Mouse (Mus musculus): ENCODE measurements around the gene Metap1d. TPM values are rescaled to one million over a fixed set of nuclear protein-coding genes. Genes with fewer than 3 reads are reported as not detected.

The Metap1d gene
- total RNA-seq, 2 experiments from 2014 or later = 40.3 to 44.0 TPM

DNA sequence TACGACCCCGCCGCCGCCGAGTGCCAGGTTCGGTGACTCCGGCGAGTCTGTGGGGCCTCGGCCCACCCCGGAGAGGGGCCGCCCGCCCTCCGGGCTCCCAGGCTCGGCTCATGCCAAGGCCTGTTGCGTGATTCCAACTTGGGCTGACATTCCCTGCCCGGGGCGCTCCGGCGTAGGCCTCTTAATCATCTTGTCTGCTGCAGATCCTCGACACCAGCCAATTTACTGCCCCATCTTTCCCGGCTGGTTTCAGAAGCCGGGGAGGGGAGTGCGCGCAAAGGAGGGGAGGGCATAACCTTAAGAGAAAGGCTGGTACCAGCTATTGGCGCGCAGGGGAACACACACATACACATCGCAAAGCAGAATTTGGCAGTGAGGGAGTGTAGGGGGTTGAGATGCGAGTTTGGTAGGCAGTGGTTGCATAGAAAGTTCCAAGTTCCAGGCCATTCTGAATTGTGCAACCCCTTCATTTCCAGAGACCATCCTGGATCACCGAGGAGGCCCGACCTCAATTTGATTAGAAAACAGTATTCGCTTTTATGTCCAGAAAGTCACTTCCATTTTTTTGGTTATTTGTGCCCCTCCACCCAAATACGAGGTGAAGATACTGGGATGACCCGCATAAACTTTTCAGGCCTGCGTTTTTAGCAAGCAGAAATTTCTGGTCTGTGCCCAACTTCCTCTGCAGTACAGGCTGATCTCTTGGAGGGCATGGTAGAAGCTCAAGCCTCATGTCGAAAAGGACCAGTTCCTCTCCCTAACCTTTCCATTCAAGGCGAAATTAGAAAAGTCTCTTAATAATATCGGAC lies 88.5 kb downstream of the Metap1d start:
- DNase-seq = no peak
- intact Hi-C loops (cut with DNase I) = loop anchor here (10.0 kb wide), 1 partner anchor 287 kb away; no protein-coding TSS in a partner anchor

DNA sequence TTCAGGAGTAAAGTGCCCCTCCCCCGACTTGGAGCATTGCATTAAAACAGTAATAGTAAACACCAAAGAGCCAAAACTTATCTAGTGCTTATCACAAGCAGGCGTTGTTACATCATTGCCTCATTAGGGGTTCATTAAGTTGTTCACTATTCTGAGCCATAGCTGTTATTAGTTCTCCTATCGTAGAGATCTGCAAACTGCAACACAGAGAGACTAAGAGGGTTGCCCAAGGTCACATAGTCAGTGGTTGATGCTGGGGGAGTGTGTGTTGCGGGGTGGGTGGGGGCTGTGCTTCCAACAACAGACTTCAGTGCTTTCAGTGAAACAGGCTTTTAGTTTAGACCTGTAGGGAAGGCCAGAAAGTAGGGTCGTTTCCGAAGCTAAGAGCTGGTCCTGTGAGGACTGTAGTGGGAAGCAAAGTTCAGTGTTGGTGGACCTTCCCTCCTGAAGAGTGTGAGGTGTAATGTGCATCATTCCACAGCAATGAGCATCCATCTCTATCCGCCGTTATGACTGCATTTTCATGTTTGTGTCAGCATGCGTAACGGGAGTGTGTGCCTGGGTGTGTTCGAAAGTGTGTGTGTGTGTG lies 89.2 kb downstream of the Metap1d start:
- intact Hi-C loops (cut with DNase I) = loop anchor here (10.0 kb wide), 1 partner anchor 288 kb away; no protein-coding TSS in a partner anchor

DNA sequence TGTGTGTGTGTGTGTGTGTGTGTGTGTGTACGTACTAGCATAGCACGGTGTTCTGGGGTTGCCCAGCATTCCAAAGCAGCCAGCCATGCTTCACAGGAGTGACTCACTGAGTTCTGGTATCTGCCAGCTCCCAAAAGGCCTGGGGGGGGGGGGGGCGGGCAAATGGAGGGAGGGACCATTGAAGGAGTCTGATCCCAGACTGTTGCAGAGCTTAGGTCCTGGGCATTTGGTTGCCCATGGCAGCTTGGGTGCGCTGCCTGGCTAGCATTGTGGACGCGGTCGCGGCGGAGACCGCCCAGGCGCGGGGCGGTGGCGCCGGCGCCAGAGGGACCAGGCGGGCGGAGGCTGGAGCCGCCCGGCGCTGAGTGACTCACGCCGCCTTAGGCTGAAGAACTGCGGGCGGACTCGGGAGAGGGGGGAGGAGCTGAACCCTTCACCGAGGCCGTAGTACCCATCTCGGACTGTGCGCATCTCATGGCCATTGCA lies 89.8 kb downstream of the Metap1d start:
- peak in 1 of 2 experiments; percentile 34 for DNase-seq
- intact Hi-C loops (cut with DNase I) = loop anchor here (10.0 kb wide), 1 partner anchor 288 kb away; no protein-coding TSS in a partner anchor

More for the DNA sequence above, 89.2 kb downstream of the Metap1d start:
- DNase-seq = no peak

DNA sequence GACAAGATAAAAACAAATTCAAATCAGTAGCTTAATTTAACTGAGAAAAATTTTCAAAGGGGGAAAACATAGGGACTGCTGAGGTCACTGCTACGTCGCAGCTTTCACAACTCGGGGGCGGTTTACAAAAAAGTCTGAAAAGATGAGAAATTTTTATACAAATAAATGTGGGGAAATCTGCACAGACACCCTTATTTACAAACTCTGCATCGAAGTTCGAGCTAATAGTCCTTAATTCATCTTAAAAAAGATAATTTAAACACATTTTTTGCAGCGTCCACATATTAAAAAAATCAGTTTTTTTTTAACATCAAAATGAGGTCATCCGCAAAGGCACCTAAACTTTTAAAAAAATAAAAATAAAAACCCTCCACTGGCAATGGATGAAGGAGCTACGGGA lies 90.5 kb downstream of the Metap1d start:
- no peak for DNase-seq
- intact Hi-C loops (cut with DNase I) = loop anchor here (10.0 kb wide), 1 partner anchor 289 kb away; no protein-coding TSS in a partner anchor

DNA sequence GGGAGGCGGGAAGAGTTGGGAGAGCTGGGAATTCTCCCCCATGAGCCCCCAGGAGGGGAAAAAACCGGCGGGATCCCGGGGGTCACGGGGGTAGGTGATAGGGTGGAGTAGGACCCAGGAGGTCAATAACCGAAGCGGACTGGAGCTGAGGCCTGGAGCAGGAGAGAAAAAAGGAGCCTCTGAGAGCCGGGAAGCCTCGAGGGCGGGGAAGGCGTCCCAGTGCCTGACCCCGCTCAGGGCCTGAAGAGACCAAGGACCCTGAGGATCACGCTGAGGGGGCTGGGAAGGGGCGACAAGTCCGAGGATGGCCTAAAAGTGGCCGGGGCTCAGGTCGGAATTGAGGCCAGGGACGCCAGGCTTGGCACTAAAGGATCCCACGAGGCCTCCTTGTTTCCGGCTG lies 90.9 kb downstream of the Metap1d start:
- intact Hi-C loops (cut with DNase I) = loop anchor here (2.0 to 10.0 kb wide), 2 partner anchors 13 to 289 kb away; no protein-coding TSS in a partner anchor
- DNase-seq = no peak

DNA sequence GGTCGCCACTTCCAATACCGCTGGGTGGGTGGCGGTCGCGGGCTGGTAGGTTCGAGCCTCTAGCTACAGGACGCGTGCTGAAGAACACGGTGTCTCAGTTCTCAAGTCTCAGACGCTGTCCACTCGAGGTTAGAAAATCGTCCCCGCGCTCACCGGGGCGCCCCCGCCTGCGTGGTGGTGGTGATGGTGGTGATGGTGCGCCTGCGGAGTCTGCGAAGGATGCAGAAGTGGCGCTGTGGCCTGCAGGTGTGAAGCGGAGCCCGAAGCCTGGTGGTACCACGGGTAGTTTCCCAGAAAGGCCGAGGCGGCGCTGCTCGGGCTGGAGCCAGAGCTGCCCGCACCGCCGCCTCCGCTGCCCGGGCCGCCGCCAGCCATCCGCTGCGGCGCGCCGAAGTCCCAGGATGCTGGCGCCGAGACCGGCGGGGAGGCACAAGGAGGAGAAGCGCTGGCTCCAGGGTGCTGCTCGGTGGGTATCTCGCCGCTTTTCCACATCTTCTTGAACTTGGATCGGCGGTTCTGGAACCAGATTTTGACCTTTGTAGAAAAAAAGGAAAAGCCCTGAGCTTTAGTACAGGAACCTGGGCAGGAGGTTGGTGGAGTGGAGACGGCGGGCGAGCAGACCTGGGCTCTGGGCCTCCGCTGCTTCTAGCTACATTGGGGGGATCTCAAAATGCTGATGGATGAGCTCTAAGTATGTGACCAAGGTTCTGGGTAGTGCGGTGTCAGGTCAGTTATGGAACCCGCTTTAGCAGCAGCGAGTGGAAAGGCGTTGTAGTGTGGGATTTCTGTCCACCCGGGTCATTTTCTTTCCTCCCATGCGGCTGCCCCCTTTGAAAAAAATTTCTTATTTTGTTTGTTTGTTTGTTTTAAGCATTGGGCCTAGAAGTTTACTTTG lies 91.6 kb downstream of the Metap1d start:
- intact Hi-C loops (cut with DNase I) = loop anchor here (2.0 to 10.0 kb wide), 7 partner anchors 14 to 387 kb away; partner anchors contain the start of genes Hat1, Metap1d and Slc25a12
- no peak for DNase-seq

DNA sequence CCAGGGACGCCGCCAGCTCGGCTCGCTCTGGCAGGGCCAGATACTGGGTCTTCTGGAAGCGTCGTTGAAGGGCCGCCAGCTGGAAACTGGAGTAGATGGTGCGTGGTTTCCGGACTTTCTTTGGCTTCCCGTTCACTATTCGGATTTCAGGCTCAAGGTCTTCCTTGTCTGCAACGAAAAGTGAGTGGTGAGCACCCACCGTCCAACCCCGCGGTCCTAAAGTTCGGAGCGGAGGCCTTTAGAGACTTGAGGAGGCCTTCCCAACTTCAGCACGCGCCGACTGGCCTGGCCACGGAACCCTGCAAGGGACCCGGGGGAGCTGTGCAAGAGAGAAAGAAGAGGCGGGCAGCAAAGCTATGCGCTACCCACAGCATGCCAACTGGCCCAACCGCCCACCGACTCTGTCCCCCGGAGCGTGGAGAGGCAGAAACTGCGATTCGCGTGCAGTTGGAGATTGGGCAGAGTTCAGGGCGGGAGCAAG lies 92.4 kb downstream of the Metap1d start:
- intact Hi-C loops (cut with DNase I) = loop anchor here (2.0 to 10.0 kb wide), 7 partner anchors 15 to 388 kb away; partner anchors contain the start of genes Hat1, Metap1d and Slc25a12
- peak in 1 of 2 experiments; percentile 21 for DNase-seq

DNA sequence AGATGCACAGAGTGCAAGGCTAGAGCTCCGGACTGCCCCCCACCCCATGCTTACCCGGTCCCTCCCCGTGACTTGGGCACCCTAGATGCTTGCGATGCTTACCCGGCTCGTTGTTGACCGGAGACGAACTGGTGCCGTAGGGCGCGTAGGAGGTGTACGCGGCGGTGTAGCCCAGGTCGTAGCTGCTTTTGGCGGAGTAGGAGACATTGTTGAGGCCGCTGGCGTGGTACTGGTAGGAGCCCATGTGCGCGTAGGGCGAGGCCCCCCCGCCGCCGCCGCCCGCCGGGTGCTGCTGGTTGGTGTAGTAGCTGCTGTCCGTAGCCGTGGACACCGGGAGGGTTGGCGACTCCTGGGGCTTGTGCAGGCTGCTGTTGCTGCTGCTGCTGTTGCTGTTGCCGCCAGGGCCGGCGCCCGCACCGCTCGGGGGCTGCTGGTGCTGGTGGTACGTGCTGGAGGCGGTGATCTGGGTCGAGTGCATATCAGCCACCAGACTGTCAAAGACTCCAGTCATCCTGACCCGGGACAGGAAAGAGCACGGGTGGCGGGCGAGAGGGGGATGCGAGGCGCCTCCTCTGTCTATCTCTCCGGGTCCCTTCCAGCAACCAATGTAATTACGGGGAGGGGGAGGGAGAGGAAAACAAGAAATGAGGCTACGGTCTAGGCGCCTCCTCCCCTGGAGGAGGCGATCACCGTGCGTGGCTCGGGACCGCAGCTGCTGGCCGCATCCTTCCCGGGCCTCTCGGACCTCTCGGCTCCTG lies 93.0 kb downstream of the Metap1d start:
- intact Hi-C loops (cut with DNase I) = loop anchor here (2.0 to 10.0 kb wide), 7 partner anchors 15 to 389 kb away; partner anchors contain the start of genes Hat1, Metap1d and Slc25a12
- DNase-seq = peak in 1 of 2 experiments; percentile 29

DNA sequence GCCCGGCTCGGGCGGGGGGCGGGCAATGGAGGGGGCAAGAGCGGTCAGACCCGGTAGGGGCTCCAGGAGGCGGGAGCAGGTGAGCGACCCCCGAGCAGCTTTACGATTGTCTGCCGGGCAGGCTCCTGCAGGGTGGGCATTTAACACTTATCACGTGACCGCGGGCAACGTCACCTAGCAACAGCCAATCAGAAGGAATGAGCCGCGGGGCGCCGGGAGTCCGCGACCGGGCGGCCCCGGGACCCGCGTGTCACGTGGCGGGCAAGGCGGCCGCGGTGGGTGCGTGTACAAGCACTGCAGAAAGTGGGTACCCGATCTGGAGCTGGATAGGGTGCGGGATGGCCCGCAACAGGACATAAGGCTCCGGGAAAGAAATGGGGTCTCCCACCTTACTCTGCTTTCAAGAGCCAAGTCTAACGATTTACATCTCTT lies 93.6 kb downstream of the Metap1d start, which contains the start of gene Dlx2:
Dlx2 (minus strand) TSS at position 115 of the 432 bp plus-strand sequence.
- intact Hi-C loops (cut with DNase I) = loop anchor here (5.0 to 10.0 kb wide), 6 partner anchors 94 to 389 kb away; partner anchors contain the start of genes Hat1, Metap1d and Slc25a12
- no peak for DNase-seq

DNA sequence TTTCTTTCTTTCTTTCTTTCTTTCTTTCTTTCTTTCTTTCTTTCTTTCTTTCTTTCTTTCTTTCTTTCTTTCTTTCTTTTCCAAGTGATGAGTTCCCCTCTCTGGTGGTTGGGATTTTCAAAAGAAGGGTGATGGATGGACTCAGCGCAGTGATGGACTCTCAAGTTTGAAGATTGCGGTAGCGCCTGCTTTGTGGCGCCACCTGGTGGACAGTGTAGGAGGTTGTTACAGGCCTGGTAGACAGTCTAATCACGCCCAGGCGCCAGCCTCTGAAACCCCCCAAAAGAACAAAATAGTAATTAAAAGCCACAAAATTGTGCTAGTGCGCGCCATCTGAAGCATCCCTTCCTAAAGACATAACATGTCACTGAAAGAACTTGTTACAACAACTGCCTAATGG lies 94.8 kb downstream of the Metap1d start:
- DNase-seq = peak; percentile 78 to 87
- intact Hi-C loops (cut with DNase I) = loop anchor here (5.0 to 10.0 kb wide), 6 partner anchors 96 to 391 kb away; partner anchors contain the start of genes Hat1, Metap1d and Slc25a12

DNA sequence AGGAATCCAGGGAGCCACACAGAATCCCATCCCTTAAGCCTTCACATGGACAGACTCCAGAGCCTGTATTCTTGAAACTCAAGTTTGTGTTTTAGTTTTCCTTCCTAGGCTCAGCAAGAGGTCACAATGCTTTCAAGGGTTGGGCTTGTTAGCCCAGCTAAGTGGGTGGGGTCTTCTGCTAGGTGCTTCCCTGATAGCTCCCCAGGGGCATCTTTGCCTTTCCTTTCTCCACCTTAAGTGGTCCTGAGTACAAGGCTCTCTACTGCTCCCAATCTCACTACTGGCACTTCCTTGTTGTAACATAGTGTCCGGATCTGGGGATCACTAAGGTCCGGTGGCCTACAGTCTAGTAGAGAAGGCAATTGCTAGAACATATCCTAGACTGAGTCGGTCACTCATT lies 97.3 kb downstream of the Metap1d start:
- intact Hi-C loops (cut with DNase I) = no loop called here
- no peak for DNase-seq

DNA sequence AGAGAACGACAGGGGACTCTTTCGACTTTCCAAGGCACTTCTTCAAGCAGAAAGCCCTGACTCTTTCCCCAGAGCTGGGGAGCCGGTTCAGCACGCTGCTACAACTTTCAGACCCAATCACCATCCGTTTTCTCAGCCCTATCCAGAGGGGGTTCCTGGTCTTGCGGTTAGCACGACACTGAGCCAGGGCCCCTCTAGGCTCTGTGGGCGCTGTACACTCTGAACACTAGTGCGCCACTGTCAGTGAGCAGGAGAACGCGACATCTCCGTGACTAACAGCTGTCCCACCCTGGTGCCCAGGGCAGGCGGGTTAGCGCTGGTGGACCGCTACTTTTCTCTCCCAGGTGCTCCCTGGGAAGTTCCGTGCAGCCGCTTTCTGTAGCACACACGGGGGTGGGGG lies 98.6 kb downstream of the Metap1d start:
- intact Hi-C loops (cut with DNase I) = no loop called here

DNA sequence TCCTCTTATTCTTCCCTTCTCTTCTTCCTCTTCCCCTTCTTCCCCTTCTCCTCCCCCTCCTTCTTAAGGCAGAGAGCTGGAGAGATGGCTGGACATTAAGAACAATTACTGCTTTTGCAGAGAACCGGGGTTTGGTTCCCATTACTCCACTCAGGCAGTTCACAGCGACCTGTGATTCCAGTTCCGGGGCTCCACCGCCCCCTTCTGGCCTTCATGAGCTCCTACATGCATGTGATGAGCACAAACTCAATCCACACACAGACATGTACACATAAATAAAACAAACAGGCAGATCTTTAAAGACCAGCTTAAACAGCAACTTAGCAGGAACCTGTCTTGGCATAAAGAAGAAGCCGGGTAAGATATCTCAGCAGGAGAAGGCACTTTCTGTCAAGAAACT lies 103.0 kb downstream of the Metap1d start:
- DNase-seq = no peak
- intact Hi-C loops (cut with DNase I) = no loop called here

More for the DNA sequence above, 98.6 kb downstream of the Metap1d start:
- no peak for DNase-seq

DNA sequence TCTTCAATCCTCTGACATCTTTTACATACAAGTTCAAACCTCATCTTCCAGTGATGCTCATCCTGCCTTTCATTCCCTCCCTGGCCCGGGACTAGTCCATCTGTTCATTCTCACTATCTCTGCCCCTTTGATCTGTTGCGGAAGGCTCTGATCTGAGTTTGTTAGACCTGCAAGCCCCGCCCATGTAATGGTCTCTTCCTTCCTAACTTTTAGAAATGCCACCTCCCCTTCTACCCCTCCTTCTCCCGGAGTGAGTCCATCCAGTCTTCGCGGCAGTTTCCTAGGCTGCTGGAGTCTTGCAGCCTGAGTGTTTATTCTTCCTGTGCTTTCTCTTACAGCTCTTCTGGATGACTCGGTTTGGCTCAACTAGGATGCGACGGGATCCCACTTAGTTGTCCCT lies 113.4 kb downstream of the Metap1d start:
- DNase-seq = no peak

DNA sequence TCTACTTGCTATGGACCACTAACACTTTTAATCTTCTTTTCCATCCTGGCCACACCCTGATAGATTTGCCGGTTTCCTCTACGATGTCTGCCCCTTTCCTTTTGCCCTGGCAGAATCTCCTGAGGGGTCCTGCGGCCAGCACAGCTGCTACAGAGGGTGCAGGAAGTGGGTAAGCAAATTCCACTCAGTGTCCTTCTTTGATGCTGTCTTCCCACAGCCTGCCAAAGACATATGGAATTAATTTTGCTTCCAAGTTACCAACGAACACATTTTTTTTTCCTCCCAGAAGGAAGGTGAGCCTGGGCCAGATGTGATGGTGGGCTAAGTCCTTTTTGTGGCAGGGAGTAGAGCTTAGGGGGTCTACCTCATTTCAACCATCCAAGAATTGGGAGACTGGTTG lies 120.7 kb downstream of the Metap1d start:
- no peak for DNase-seq
- intact Hi-C loops (cut with DNase I) = no loop called here

More for the DNA sequence above, 113.4 kb downstream of the Metap1d start:
- intact Hi-C loops (cut with DNase I) = no loop called here

All from heart, postnatal 14 days (tissue).